Mouse (Mus musculus) small intestine, adult 2 months (tissue): ENCODE results near the gene Aurkb.

ENCODE experiments used
- CTCF ChIP-seq: fragments of 200-500 bp; IDR thresholded peaks from 2 replicates; pipeline ENCODE4 v1.5.1; 2012; ENCODE audit warnings: low read depth, mild to moderate bottlenecking, control low read depth, inconsistent platforms, low read length, moderate library complexity, mixed read lengths; ENCODE audit not compliant: insufficient replicate concordance, insufficient read length; ENCODE audit errors: extremely low read depth
- POLR2A ChIP-seq: fragments of 200-500 bp; IDR thresholded peaks from 2 replicates; pipeline ENCODE4 v1.6.1; 2012; ENCODE audit warnings: low read depth, mild to moderate bottlenecking, control low read depth, inconsistent platforms, low read length, moderate library complexity

GRCm38 (mm10) chr11:69071262-69071661 lies 25.8 kb downstream of the Aurkb start:
- TF ChIP-seq CTCF = no peak
- no peak for TF ChIP-seq POLR2A
